Comparison of ENCODE assay signal across 8 mouse cellular contexts in genomic region chr12:55820661-55821314, GRCm38 (mm10). TPM values are rescaled to one million over a fixed set of nuclear protein-coding genes. Genes with fewer than 3 reads are reported as not detected.
A peak's percentile ranks its signal among the peaks of the same experiment; 100 is the strongest.
DNase-seq lines count a peak whose midpoint lies in the region; ATAC-seq lines count a peak whose summit lies in the region.

Ralgapa1 (minus strand) TSS chr12:55821167.

- no peaks in the 10 kb centered on the region for H3K27me3 ChIP-seq in heart, embryonic 13.5 days (replicated peaks)
- no peaks in the 10 kb centered on the region for H3K27me3 ChIP-seq in liver, embryonic 12.5 days (replicated peaks)
- H3K27me3 ChIP-seq in stomach, embryonic 15.5 days (replicated peaks): no peaks in the 10 kb centered on the region

- H3K9ac ChIP-seq in heart, embryonic 13.5 days: peak within 1 kb of the TSS; percentile 95
- peak within 1 kb of the TSS; percentile 90 for H3K9ac ChIP-seq in liver, embryonic 12.5 days
- H3K9ac ChIP-seq in stomach, embryonic 15.5 days: peak within 1 kb of the TSS; percentile 84

- DNase-seq in CD4-positive helper T cell, adult 2 months (ENCODE audit: low read depth, low spot score): peak; percentile 98
- peak; percentile 78 for DNase-seq in brain, embryonic 18.5 days (ENCODE audit: low read depth, low spot score)
- DNase-seq in kidney, postnatal 10 days: peak; percentile 94
- peak; percentile 94 to 95 for DNase-seq in natural killer cell, adult 2 months (ENCODE audit: low spot score in 2 of 2)

- H3K27ac ChIP-seq in heart, embryonic 13.5 days (replicated peaks): peak within 1 kb of the TSS; percentile 98
- H3K27ac ChIP-seq in liver, embryonic 12.5 days: peak within 1 kb of the TSS; percentile 88
- peak within 1 kb of the TSS; percentile 94 for H3K27ac ChIP-seq in stomach, embryonic 15.5 days

- H3K9me3 ChIP-seq in heart, embryonic 13.5 days: no peaks in the 10 kb centered on the region
- no peaks in the 10 kb centered on the region; the same call in 1 of the 2 replicates for H3K9me3 ChIP-seq in liver, embryonic 12.5 days (replicated peaks)
- no peaks in the 10 kb centered on the region for H3K9me3 ChIP-seq in stomach, embryonic 15.5 days

- peak; percentile 91 for ATAC-seq in erythroid progenitor cell, adult 5-6 weeks (replicated peaks; ENCODE audit: low FRiP score, poor library complexity, severe bottlenecking)
- peak; percentile 85 for ATAC-seq in heart, embryonic 13.5 days (ENCODE audit: extremely low read depth, insufficient number of reproducible peaks, low FRiP score, low TSS enrichment)
- ATAC-seq in liver, embryonic 12.5 days: peak; percentile 89
- peak; percentile 92 for ATAC-seq in stomach, embryonic 15.5 days (ENCODE audit: insufficient read depth, low FRiP score, low read depth)

- H3K4me1 ChIP-seq in heart, embryonic 13.5 days: peaks cover 22% of the 10 kb centered on the region
- peaks cover 9% of the 10 kb centered on the region for H3K4me1 ChIP-seq in liver, embryonic 12.5 days
- H3K4me1 ChIP-seq in stomach, embryonic 15.5 days: no peaks in the 10 kb centered on the region

- under 1% methylated on average over 76 of the region's 78 CpGs for WGBS in heart, embryonic 13.5 days
- WGBS in liver, embryonic 12.5 days (ENCODE audit: insufficient replicate concordance): under 1% methylated on average over 72 of the region's 78 CpGs
- WGBS in stomach, embryonic 15.5 days: under 1% methylated on average over 58 of the region's 78 CpGs

- H3K36me3 ChIP-seq in heart, embryonic 13.5 days: no peaks in the 10 kb centered on the region
- H3K36me3 ChIP-seq in liver, embryonic 12.5 days: no peaks in the 10 kb centered on the region
- no peaks in the 10 kb centered on the region for H3K36me3 ChIP-seq in stomach, embryonic 15.5 days

- peak within 1 kb of the TSS; percentile 80 for H3K4me2 ChIP-seq in heart, embryonic 13.5 days
- H3K4me2 ChIP-seq in liver, embryonic 12.5 days: peak within 1 kb of the TSS; percentile 82
- peak within 1 kb of the TSS; percentile 62 for H3K4me2 ChIP-seq in stomach, embryonic 15.5 days

- peak within 1 kb of the TSS; percentile 95 for H3K4me3 ChIP-seq in heart, embryonic 13.5 days
- peak within 1 kb of the TSS; percentile 79 for H3K4me3 ChIP-seq in liver, embryonic 12.5 days
- H3K4me3 ChIP-seq in stomach, embryonic 15.5 days (replicated peaks): peak within 1 kb of the TSS; percentile 95

RNA-seq across cellular contexts. Expression of gene Ralgapa1, which starts in this region (rescaled TPM):
- 23.5 and 33.9 TPM in 2 replicates for total RNA-seq in erythroid progenitor cell, adult 5-6 weeks (2015; ENCODE audit: low replicate concordance)
- 12.9 and 16.0 TPM in 2 replicates for total RNA-seq in erythroid progenitor cell, adult 5-6 weeks (2017; ENCODE audit: low replicate concordance)
- polyA plus RNA-seq in heart, embryonic 13.5 days (2015; fragmentation: Nextera tagmentation; extraction: Ambion mirVana): 12.3 and 13.0 TPM in 2 replicates
- polyA plus RNA-seq in liver, embryonic 12.5 days (2016; fragmentation: Nextera tagmentation; extraction: Ambion mirVana): 10.0 and 11.7 TPM in 2 replicates
- polyA plus RNA-seq in stomach, embryonic 15.5 days (2015; fragmentation: Nextera tagmentation; extraction: Ambion mirVana): 15.9 and 17.7 TPM in 2 replicates

Comparison
In these comparisons a context has a peak if more than half of its experiments do, and no peak if none do; other contexts are left out.
1. Peak in every context shown above with its lines: DNase-seq, ATAC-seq, H3K4me3 ChIP-seq and H3K27ac ChIP-seq.